Mouse (Mus musculus) CH12.LX (cell line): ENCODE results near the gene Mcm9. TPM values are rescaled to one million over a fixed set of nuclear protein-coding genes. Genes with fewer than 3 reads are reported as not detected.

Source experiments
- DNase-seq: peaks from one replicate; pipeline ENCODE4 v3.0.0-alpha.2; 2013; ENCODE audit errors: extremely low read depth
- H3K27ac ChIP-seq: 2 replicates; pipeline ENCODE4 v1.5.1; 2012; ENCODE audit warnings: low read depth, mild to moderate bottlenecking, control low read depth, moderate library complexity; ENCODE audit not compliant: insufficient read depth
- H3K27me3 ChIP-seq: replicated peaks from 2 replicates; pipeline ENCODE3; 2012; ENCODE audit warnings: inconsistent platforms
- H3K36me3 ChIP-seq, 2 experiments: replicated peaks in 1 of 2; 2 replicates each; pipeline versions ENCODE3 to v1.6.1; 2012; ENCODE audit warnings: inconsistent platforms in 1 of 2, low read length in 1 of 2, mild to moderate bottlenecking in 1 of 2, mixed read lengths in 1 of 2, moderate library complexity in 1 of 2; ENCODE audit not compliant: control insufficient read depth in 1 of 2, insufficient read depth in 1 of 2
- H3K4me1 ChIP-seq, 2 experiments: 2 replicates each; pipeline ENCODE4 v1.6.1; 2012; ENCODE audit warnings: inconsistent platforms in 1 of 2, moderate library complexity in 1 of 2; ENCODE audit not compliant: insufficient read depth in 2 of 2, control insufficient read depth in 1 of 2
- H3K4me2 ChIP-seq: 2 replicates; pipeline ENCODE4 v1.6.1; 2012; ENCODE audit warnings: low read depth, mild to moderate bottlenecking, control low read depth; ENCODE audit not compliant: poor library complexity, insufficient read depth, severe bottlenecking
- H3K4me3 ChIP-seq, 3 experiments: fragments of 150-350 bp in 1 of 3; sonication (generic) in 1 of 3; replicated peaks in 1 of 3; 2 replicates each; pipeline versions ENCODE3 to v1.5.1; 2011 to 2012; ENCODE audit warnings: low read depth in 2 of 3, low read length in 2 of 3, mild to moderate bottlenecking in 2 of 3, moderate library complexity in 2 of 3, control low read depth in 1 of 3, improper control_type of control experiment in 1 of 3, inconsistent platforms in 1 of 3, mixed read lengths in 1 of 3; ENCODE audit not compliant: poor library complexity in 1 of 3
- H3K79me2 ChIP-seq: replicated peaks from 2 replicates; pipeline ENCODE4 v1.6.1; 2012; ENCODE audit warnings: mild to moderate bottlenecking, moderate library complexity; ENCODE audit not compliant: control insufficient read depth, poor library complexity, insufficient read depth, severe bottlenecking; ENCODE audit errors: extremely low read depth
- H3K9ac ChIP-seq: 2 replicates; pipeline ENCODE4 v1.6.1; 2012; ENCODE audit warnings: low read depth, mild to moderate bottlenecking, control low read depth, moderate library complexity; ENCODE audit not compliant: insufficient read depth
- H3K9me3 ChIP-seq: replicated peaks from 2 replicates; pipeline ENCODE3; 2012; ENCODE audit warnings: low read length, inconsistent platforms, mixed read lengths
- CTCF ChIP-seq, 2 experiments: IDR thresholded peaks in 1 of 2; conservative IDR thresholded peaks in 1 of 2; 2 replicates each; pipeline ENCODE4 v1.5.1; 2011 to 2012; ENCODE audit warnings: low read depth in 2 of 2, low read length in 2 of 2, improper control_type of control experiment in 1 of 2, inconsistent platforms in 1 of 2, mild to moderate bottlenecking in 1 of 2, moderate library complexity in 1 of 2
- ETS1 ChIP-seq: conservative IDR thresholded peaks from 2 replicates; pipeline ENCODE4 v1.6.1; 2012; ENCODE audit warnings: low read depth, mild to moderate bottlenecking, inconsistent platforms, low read length, improper control_type of control experiment, moderate library complexity
- GABPA ChIP-seq: IDR thresholded peaks from 2 replicates; pipeline ENCODE4 v1.6.1; 2012; ENCODE audit warnings: low read depth, low read length, improper control_type of control experiment, inconsistent platforms; ENCODE audit not compliant: insufficient replicate concordance
- JUND ChIP-seq: conservative IDR thresholded peaks from 2 replicates; pipeline ENCODE4 v1.6.1; 2011; ENCODE audit warnings: low read depth, low read length, improper control_type of control experiment
- KAT2A ChIP-seq: IDR thresholded peaks from 2 replicates; pipeline ENCODE4 v1.6.1; 2012; ENCODE audit warnings: low read length, improper control_type of control experiment, inconsistent platforms; ENCODE audit not compliant: insufficient replicate concordance
- MXI1 ChIP-seq: IDR thresholded peaks from 2 replicates; pipeline ENCODE4 v1.6.1; 2011; ENCODE audit warnings: mild to moderate bottlenecking, low read depth, low read length, improper control_type of control experiment
- MYC ChIP-seq: IDR thresholded peaks from 2 replicates; pipeline ENCODE4 v1.6.1; 2011; ENCODE audit warnings: low read depth, mild to moderate bottlenecking, improper control_type of control experiment, low read length
- NELFE ChIP-seq: IDR thresholded peaks from 2 replicates; pipeline ENCODE4 v1.6.1; 2011; ENCODE audit warnings: low read depth, low read length, improper control_type of control experiment
- PAX5 ChIP-seq: IDR thresholded peaks from 2 replicates; pipeline ENCODE4 v1.6.1; 2012; ENCODE audit warnings: low read length, inconsistent platforms, mixed read lengths
- POLR2A ChIP-seq: IDR thresholded peaks from 2 replicates; pipeline ENCODE4 v1.6.1; 2011; ENCODE audit warnings: low read depth, mild to moderate bottlenecking, improper control_type of control experiment, low read length
- POLR2AphosphoS2 ChIP-seq: IDR thresholded peaks from 2 replicates; pipeline ENCODE4 v1.6.1; 2011; ENCODE audit warnings: low read depth, low read length, improper control_type of control experiment
- RAD21 ChIP-seq: IDR thresholded peaks from 2 replicates; pipeline ENCODE4 v1.6.1; 2011; ENCODE audit warnings: low read depth, mild to moderate bottlenecking, low read length, improper control_type of control experiment, moderate library complexity
- RCOR1 ChIP-seq: conservative IDR thresholded peaks from 2 replicates; pipeline ENCODE4 v1.6.1; 2012; ENCODE audit warnings: low read depth, mild to moderate bottlenecking, inconsistent platforms, low read length, improper control_type of control experiment
- SIN3A ChIP-seq: IDR thresholded peaks from 2 replicates; pipeline ENCODE4 v1.6.1; 2012; ENCODE audit warnings: low read length, improper control_type of control experiment, inconsistent platforms
- TBP ChIP-seq: conservative IDR thresholded peaks from 2 replicates; pipeline ENCODE4 v1.6.1; 2011; ENCODE audit warnings: low read depth, low read length, improper control_type of control experiment
- USF1 ChIP-seq: IDR thresholded peaks from 2 replicates; pipeline ENCODE4 v1.6.1; 2014; ENCODE audit warnings: low read depth, mild to moderate bottlenecking, inconsistent platforms, low read length, improper control_type of control experiment
- ZC3H11A ChIP-seq: IDR thresholded peaks from 2 replicates; pipeline ENCODE4 v1.6.1; 2012; ENCODE audit warnings: low read depth, mild to moderate bottlenecking, inconsistent platforms, low read length, improper control_type of control experiment
- ZKSCAN1 ChIP-seq: IDR thresholded peaks from 2 replicates; pipeline ENCODE4 v1.6.1; 2012; ENCODE audit warnings: low read depth, inconsistent platforms, low read length, improper control_type of control experiment, borderline replicate concordance
- ZMIZ1 ChIP-seq: IDR thresholded peaks from 2 replicates; pipeline ENCODE4 v1.6.1; 2012; ENCODE audit warnings: low read depth, mild to moderate bottlenecking, inconsistent platforms, low read length, improper control_type of control experiment
- dilution Hi-C: fragments of 300-500 bp; cut with MboI; formaldehyde crosslinking; loops from 2 replicates; pipeline ENCODE4 v1.14.3; 2020; ENCODE audit warnings: low sequenced_read_pairs; ENCODE audit not compliant: extremely low pct_unique_long_range_greater_than_20kb, extremely low pct_ligation_motif_present
- in situ Hi-C: fragments of 300-500 bp; cut with MboI; formaldehyde crosslinking; loops from 3 replicates; pipeline ENCODE4 v1.14.3; 2019; ENCODE audit warnings: low sequenced_read_pairs, low pct_ligation_motif_present, low pct_unique_long_range_greater_than_20kb, mixed read lengths
- polyA plus RNA-seq: library from polyadenylated mRNA; unstranded; fragments of >175 nt; gene quantifications from 2 replicates; pipeline ENCODE4 v1.2.1, GENCODE M21; 2012; ENCODE audit warnings: low read depth; ENCODE audit not compliant: insufficient read length
- total RNA-seq, 2 experiments: library from RNA; depleted of rRNA; stranded (reverse); fragments of 300-350 nt in 1 of 2; fragments of >200 nt in 1 of 2; gene quantifications; 2 replicates each; pipeline ENCODE4 v1.2.3; 2012 to 2014

The Mcm9 gene
- total and polyA plus RNA-seq, 3 experiments = 6.7 to 15.9 (median 9.7) TPM

- no peak overlapping the region for H3K4me3 ChIP-seq
- peaks cover 0 to 9% of the 10 kb centered on the region in 2 experiments for H3K36me3 ChIP-seq
- H3K27ac ChIP-seq = no peak overlapping the region
- DNase-seq = no peak
- in situ Hi-C loops = no loop called here
- H3K4me1 ChIP-seq = no peaks in the 10 kb centered on the region
- no peaks in the 10 kb centered on the region for H3K9me3 ChIP-seq
- no peak for TF ChIP-seq POLR2AphosphoS2
- no peak for TF ChIP-seq TBP
- no peak for TF ChIP-seq MYC
- no peak for TF ChIP-seq RCOR1
- no peak for TF ChIP-seq CTCF (conservative IDR thresholded peaks at IDR 0.05 in 1 of 2, IDR thresholded peaks at IDR 0.05 in 1 of 2; ENCODE audit: low read depth in 2 of 2, low read length in 2 of 2)
- TF ChIP-seq ZKSCAN1 = no peak
- TF ChIP-seq, all 38 proteins: peak for 0
- no peak overlapping the region for H3K9ac ChIP-seq
- no peaks in the 10 kb centered on the region for H3K27me3 ChIP-seq
- no peaks in the 10 kb centered on the region for H3K79me2 ChIP-seq
- dilution Hi-C loops = no loop called here
- H3K4me2 ChIP-seq = no peak overlapping the region
Observed at GRCm38 (mm10) chr10:53568531-53568930, 61.7 kb downstream of the Mcm9 start.

- H3K79me2 ChIP-seq = no peaks in the 10 kb centered on the region
- in situ Hi-C loops (no loop called here), dilution Hi-C loops (no loop called here)
- H3K9me3 ChIP-seq = no peaks in the 10 kb centered on the region
- no peaks in the 10 kb centered on the region for H3K4me1 ChIP-seq
- H3K36me3 ChIP-seq = peaks cover 0 to 17% of the 10 kb centered on the region in 2 experiments
- no peak overlapping the region for H3K27ac ChIP-seq
- H3K9ac ChIP-seq = no peak overlapping the region
- TF ChIP-seq GABPA (no peak), NELFE (no peak), USF1 (no peak), ZKSCAN1 (no peak), PAX5 (no peak), KAT2A (no peak), ZC3H11A (no peak), CTCF (conservative IDR thresholded peaks at IDR 0.05 in 1 of 2, IDR thresholded peaks at IDR 0.05 in 1 of 2; ENCODE audit: low read depth in 2 of 2, low read length in 2 of 2) (no peak)
- TF ChIP-seq, all 38 proteins: peak for 0
- DNase-seq = no peak
- H3K4me2 ChIP-seq = no peak overlapping the region
- H3K27me3 ChIP-seq = no peaks in the 10 kb centered on the region
- no peak overlapping the region for H3K4me3 ChIP-seq
Observed at GRCm38 (mm10) chr10:53565538-53565937, 64.7 kb downstream of the Mcm9 start.

GRCm38 (mm10) chr10:53562001-53562400 lies 68.2 kb downstream of the Mcm9 start:
- no peak overlapping the region for H3K4me3 ChIP-seq
- dilution Hi-C loops = no loop called here
- no peak overlapping the region for H3K27ac ChIP-seq
- no peaks in the 10 kb centered on the region for H3K4me1 ChIP-seq
- H3K79me2 ChIP-seq = no peaks in the 10 kb centered on the region
- H3K27me3 ChIP-seq = no peaks in the 10 kb centered on the region
- H3K9me3 ChIP-seq = no peaks in the 10 kb centered on the region
- peaks cover 0 to 16% of the 10 kb centered on the region in 2 experiments for H3K36me3 ChIP-seq
- no peak for DNase-seq
- in situ Hi-C loops = no loop called here
- TF ChIP-seq JUND (no peak), POLR2A (no peak), RCOR1 (no peak), KAT2A (no peak), RAD21 (no peak), MXI1 (no peak), GABPA (no peak), SIN3A (no peak), PAX5 (no peak), ZMIZ1 (no peak), ETS1 (no peak)
- TF ChIP-seq, all 38 proteins: peak for 0
- Histone ChIP-seq H3K4me2 (no peak overlapping the region), H3K9ac (no peak overlapping the region)
